Mouse (Mus musculus) MEL (cell line): ENCODE data around the gene Fsip1.

Source experiments
- MAX ChIP-seq: IDR thresholded peaks from 2 replicates; pipeline ENCODE4 v1.6.1; 2011; ENCODE audit warnings: low read length, improper control_type of control experiment
- POLR2A ChIP-seq, 2 experiments: IDR thresholded peaks; 2 replicates each; pipeline ENCODE4 v1.6.1; 2011 to 2012; ENCODE audit warnings: low read length in 2 of 2, mild to moderate bottlenecking in 2 of 2, control low read depth in 1 of 2, improper control_type of control experiment in 1 of 2, low read depth in 1 of 2, moderate library complexity in 1 of 2; ENCODE audit not compliant: control insufficient read depth in 1 of 2, insufficient read depth in 1 of 2, poor library complexity in 1 of 2

DNA sequence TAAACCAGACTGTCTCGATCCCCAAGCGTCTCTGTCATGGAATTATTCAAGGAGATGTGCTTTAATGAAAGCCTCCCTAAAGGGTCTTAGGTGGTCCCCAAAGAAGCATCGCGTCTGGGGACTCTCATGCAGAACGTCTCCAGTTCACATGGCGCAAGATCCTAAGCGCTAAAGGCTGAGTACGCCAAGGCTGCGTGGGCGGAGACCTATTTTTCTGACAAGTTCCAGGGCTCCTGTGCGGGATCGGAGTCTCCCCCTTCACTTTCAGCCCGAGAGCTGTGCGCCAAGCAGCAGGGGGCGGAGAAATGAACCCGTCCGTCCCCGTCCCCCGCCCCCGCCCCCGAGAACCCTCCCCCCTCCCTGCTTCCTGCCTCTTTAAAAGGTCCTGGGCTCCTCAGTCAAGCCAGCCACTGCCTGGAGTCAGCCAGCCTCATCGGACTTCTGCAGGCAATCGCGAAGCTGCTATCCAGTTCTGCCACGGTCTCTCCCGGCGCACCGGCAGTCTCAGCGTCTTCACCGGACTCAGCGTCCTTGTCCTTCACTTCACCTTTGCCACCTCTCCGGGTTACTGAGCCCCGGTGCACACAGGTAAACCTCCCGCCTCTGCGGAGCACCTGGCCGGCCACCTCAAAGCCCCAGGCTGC lies 145.2 kb downstream of the Fsip1 start, which contains the start of gene Thbs1:
- TF ChIP-seq MAX, result no peak
- TF ChIP-seq POLR2A (IDR thresholded peaks at IDR 0.05; ENCODE audit: control insufficient read depth in 1 of 2, insufficient read depth in 1 of 2, low read depth in 1 of 2, low read length in 2 of 2, poor library complexity in 1 of 2), result no peak
